Mouse (Mus musculus): Measurements from ENCODE around the gene Lsamp. TPM values are rescaled to one million over a fixed set of nuclear protein-coding genes. Genes with fewer than 3 reads are reported as not detected.

The Lsamp gene
- polyA plus RNA-seq, 1 experiment from 2014 or later: 0.20 TPM

GRCm38 (mm10) chr16:41034746-41035145, 1050.6 kb downstream of the Lsamp start:
- ATAC-seq (no peak), DNase-seq (ENCODE audit: low spot score) (no peak)
- H3K36me3 ChIP-seq (ENCODE audit: insufficient read depth, low read length): no peaks in the 10 kb centered on the region
- TF ChIP-seq CTCF (IDR thresholded peaks at IDR 0.05) (no peak), EP300 (IDR thresholded peaks at IDR 0.05) (no peak)
- H3K4me1 ChIP-seq (ENCODE audit: insufficient read depth, low read depth, low read length): no peaks in the 10 kb centered on the region
- H3K4me2 ChIP-seq (replicated peaks; ENCODE audit: low read depth, low read length): no peak overlapping the region
- H3K4me3 ChIP-seq (ENCODE audit: low read depth, low read length): no peak overlapping the region
- H3K27me3 ChIP-seq (replicated peaks; ENCODE audit: insufficient read depth, low read length): no peaks in the 10 kb centered on the region
- no peaks in the 10 kb centered on the region for H3K9me3 ChIP-seq (ENCODE audit: low read length)
- no peak overlapping the region for H3K27ac ChIP-seq (ENCODE audit: low read length)
- H3K9ac ChIP-seq (replicated peaks; ENCODE audit: low read depth): no peak overlapping the region

- Histone ChIP-seq H3K4me1 (ENCODE audit: insufficient read depth, low read depth, low read length) (no peaks in the 10 kb centered on the region), H3K4me3 (ENCODE audit: low read depth, low read length) (no peak overlapping the region), H3K4me2 (replicated peaks; ENCODE audit: low read depth, low read length) (no peak overlapping the region), H3K27ac (ENCODE audit: low read length) (no peak overlapping the region), H3K27me3 (replicated peaks; ENCODE audit: insufficient read depth, low read length) (no peaks in the 10 kb centered on the region), H3K36me3 (ENCODE audit: insufficient read depth, low read length) (no peaks in the 10 kb centered on the region), H3K9ac (replicated peaks; ENCODE audit: low read depth) (no peak overlapping the region), H3K9me3 (ENCODE audit: low read length) (no peaks in the 10 kb centered on the region)
- WGBS: 41% methylated on average over 2 of the region's 2 CpGs
- DNase-seq (ENCODE audit: low spot score) (no peak), ATAC-seq (no peak)
- TF ChIP-seq EP300 (IDR thresholded peaks at IDR 0.05): no peak
- no peak for TF ChIP-seq CTCF (IDR thresholded peaks at IDR 0.05)
Measured at GRCm38 (mm10) chr16:41041686-41042085, 1057.5 kb downstream of the Lsamp start.

GRCm38 (mm10) chr16:41063270-41063857, 1079.2 kb downstream of the Lsamp start:
- Histone ChIP-seq H3K27me3 (replicated peaks; ENCODE audit: insufficient read depth, low read length) (no peaks in the 10 kb centered on the region), H3K4me3 (ENCODE audit: low read depth, low read length) (no peak overlapping the region), H3K4me2 (replicated peaks; ENCODE audit: low read depth, low read length) (no peak overlapping the region), H3K9me3 (ENCODE audit: low read length) (no peaks in the 10 kb centered on the region), H3K27ac (ENCODE audit: low read length) (no peak overlapping the region), H3K4me1 (ENCODE audit: insufficient read depth, low read depth, low read length) (no peaks in the 10 kb centered on the region), H3K36me3 (ENCODE audit: insufficient read depth, low read length) (no peaks in the 10 kb centered on the region), H3K9ac (replicated peaks; ENCODE audit: low read depth) (no peak overlapping the region)
- no peak for DNase-seq (ENCODE audit: low spot score)
- no peak for ATAC-seq
- TF ChIP-seq CTCF (IDR thresholded peaks at IDR 0.05) (no peak), EP300 (IDR thresholded peaks at IDR 0.05) (no peak)
- 13% methylated on average over 7 of the region's 7 CpGs for WGBS

GRCm38 (mm10) chr16:41073470-41073869, 1089.3 kb downstream of the Lsamp start:
- no peak overlapping the region for H3K9ac ChIP-seq (replicated peaks; ENCODE audit: low read depth)
- H3K4me3 ChIP-seq (ENCODE audit: low read depth, low read length): no peak overlapping the region
- no peak for ATAC-seq
- H3K36me3 ChIP-seq (ENCODE audit: insufficient read depth, low read length): no peaks in the 10 kb centered on the region
- no peak for TF ChIP-seq CTCF (IDR thresholded peaks at IDR 0.05)
- no peak for TF ChIP-seq EP300 (IDR thresholded peaks at IDR 0.05)
- DNase-seq (ENCODE audit: low spot score): no peak
- no peaks in the 10 kb centered on the region for H3K4me1 ChIP-seq (ENCODE audit: insufficient read depth, low read depth, low read length)
- no peak overlapping the region for H3K4me2 ChIP-seq (replicated peaks; ENCODE audit: low read depth, low read length)
- 78% methylated on average over 2 of the region's 2 CpGs for WGBS
- no peak overlapping the region for H3K27ac ChIP-seq (ENCODE audit: low read length)
- no peaks in the 10 kb centered on the region for H3K27me3 ChIP-seq (replicated peaks; ENCODE audit: insufficient read depth, low read length)
- no peaks in the 10 kb centered on the region for H3K9me3 ChIP-seq (ENCODE audit: low read length)

GRCm38 (mm10) chr16:41088648-41089047, 1104.5 kb downstream of the Lsamp start:
- no peak overlapping the region for H3K4me3 ChIP-seq (ENCODE audit: low read depth, low read length)
- ATAC-seq: no peak
- WGBS: 76% methylated on average over 2 of the region's 2 CpGs

GRCm38 (mm10) chr16:41090092-41090491, 1105.9 kb downstream of the Lsamp start:
- Histone ChIP-seq H3K4me3 (ENCODE audit: low read depth, low read length) (no peak overlapping the region), H3K4me2 (replicated peaks; ENCODE audit: low read depth, low read length) (no peak overlapping the region), H3K9me3 (ENCODE audit: low read length) (no peaks in the 10 kb centered on the region), H3K27me3 (replicated peaks; ENCODE audit: insufficient read depth, low read length) (no peaks in the 10 kb centered on the region), H3K9ac (replicated peaks; ENCODE audit: low read depth) (no peak overlapping the region), H3K4me1 (ENCODE audit: insufficient read depth, low read depth, low read length) (no peaks in the 10 kb centered on the region), H3K27ac (ENCODE audit: low read length) (no peak overlapping the region), H3K36me3 (ENCODE audit: insufficient read depth, low read length) (no peaks in the 10 kb centered on the region)
- WGBS: 53% methylated on average over 2 of the region's 2 CpGs
- DNase-seq (ENCODE audit: low spot score) (no peak), ATAC-seq (no peak)
- TF ChIP-seq EP300 (IDR thresholded peaks at IDR 0.05): no peak
- no peak for TF ChIP-seq CTCF (IDR thresholded peaks at IDR 0.05)

More at GRCm38 (mm10) chr16:41088648-41089047, 1104.5 kb downstream of the Lsamp start:
- H3K27ac ChIP-seq (ENCODE audit: low read length): no peak overlapping the region
- H3K4me2 ChIP-seq (replicated peaks; ENCODE audit: low read depth, low read length): no peak overlapping the region
- no peaks in the 10 kb centered on the region for H3K4me1 ChIP-seq (ENCODE audit: insufficient read depth, low read depth, low read length)
- no peaks in the 10 kb centered on the region for H3K9me3 ChIP-seq (ENCODE audit: low read length)
- H3K9ac ChIP-seq (replicated peaks; ENCODE audit: low read depth): no peak overlapping the region
- TF ChIP-seq CTCF (IDR thresholded peaks at IDR 0.05) (no peak), EP300 (IDR thresholded peaks at IDR 0.05) (no peak)
- no peak for DNase-seq (ENCODE audit: low spot score)
- H3K36me3 ChIP-seq (ENCODE audit: insufficient read depth, low read length): no peaks in the 10 kb centered on the region
- H3K27me3 ChIP-seq (replicated peaks; ENCODE audit: insufficient read depth, low read length): no peaks in the 10 kb centered on the region

GRCm38 (mm10) chr16:41091259-41091658, 1107.1 kb downstream of the Lsamp start:
- ATAC-seq (no peak), DNase-seq (ENCODE audit: low spot score) (no peak)
- Histone ChIP-seq H3K4me1 (ENCODE audit: insufficient read depth, low read depth, low read length) (no peaks in the 10 kb centered on the region), H3K36me3 (ENCODE audit: insufficient read depth, low read length) (no peaks in the 10 kb centered on the region), H3K4me2 (replicated peaks; ENCODE audit: low read depth, low read length) (no peak overlapping the region), H3K4me3 (ENCODE audit: low read depth, low read length) (no peak overlapping the region), H3K27ac (ENCODE audit: low read length) (no peak overlapping the region), H3K9me3 (ENCODE audit: low read length) (no peaks in the 10 kb centered on the region), H3K27me3 (replicated peaks; ENCODE audit: insufficient read depth, low read length) (no peaks in the 10 kb centered on the region), H3K9ac (replicated peaks; ENCODE audit: low read depth) (no peak overlapping the region)
- no peak for TF ChIP-seq CTCF (IDR thresholded peaks at IDR 0.05)
- no peak for TF ChIP-seq EP300 (IDR thresholded peaks at IDR 0.05)
